Mouse (Mus musculus) spleen, adult 2 months (tissue): ENCODE measurements around the gene Tmem95. TPM values are rescaled to one million over a fixed set of nuclear protein-coding genes. Genes with fewer than 3 reads are reported as not detected.

ENCODE experiments used
- DNase-seq, 2 experiments: peaks; one replicate each; pipeline versions ENCODE4 v3.0.0 to v3.0.0-alpha.2; 2012 to 2021; ENCODE audit warnings: low spot score in 2 of 2, low read depth in 1 of 2
- H3K27ac ChIP-seq: fragments of 200-500 bp; 2 replicates; pipeline ENCODE4 v1.5.1; 2012; ENCODE audit warnings: low read length, inconsistent platforms; ENCODE audit not compliant: insufficient read depth
- H3K27me3 ChIP-seq: fragments of 200-500 bp; 2 replicates; pipeline ENCODE4 v1.6.1; 2012; ENCODE audit warnings: mild to moderate bottlenecking, moderate library complexity, low read length, inconsistent platforms; ENCODE audit not compliant: control insufficient read depth, insufficient read depth
- H3K36me3 ChIP-seq: fragments of 200-500 bp; 2 replicates; pipeline ENCODE4 v1.6.1; 2012; ENCODE audit warnings: mild to moderate bottlenecking, low read length, inconsistent platforms; ENCODE audit not compliant: control insufficient read depth, insufficient read depth
- H3K4me1 ChIP-seq: fragments of 200-500 bp; 2 replicates; pipeline ENCODE4 v1.6.1; 2011; ENCODE audit warnings: inconsistent platforms; ENCODE audit not compliant: control insufficient read depth, insufficient read depth, insufficient read length
- H3K4me3 ChIP-seq: fragments of 200-500 bp; 2 replicates; pipeline ENCODE4 v1.5.1; 2011; ENCODE audit warnings: mild to moderate bottlenecking, inconsistent platforms; ENCODE audit not compliant: insufficient read depth, insufficient read length; ENCODE audit errors: extremely low read depth
- CTCF ChIP-seq: fragments of 200-500 bp; IDR thresholded peaks from 2 replicates; pipeline ENCODE4 v1.5.1; 2011; ENCODE audit warnings: mild to moderate bottlenecking, inconsistent platforms; ENCODE audit not compliant: insufficient read depth, insufficient read length, insufficient replicate concordance; ENCODE audit errors: extremely low read depth
- POLR2A ChIP-seq: fragments of 200-500 bp; IDR thresholded peaks from 2 replicates; pipeline ENCODE4 v1.6.1; 2011; ENCODE audit warnings: low read depth, low read length, inconsistent platforms
- WGBS: fragments of 180-500 bp; shearing (Covaris S2); methylation state at CpG from one replicate; pipeline ENCODE4 v1.1.7; 2018; 5-methylcytosine and 5-hydroxymethylcytosine counted together
- polyA plus RNA-seq: library from polyadenylated mRNA; depleted of rRNA; stranded (reverse); fragments of >200 nt; gene quantifications from 2 replicates; pipeline ENCODE4 v1.2.3, GENCODE M21; 2012

The Tmem95 gene
- polyA plus RNA-seq, 1 experiment: not detected

DNA sequence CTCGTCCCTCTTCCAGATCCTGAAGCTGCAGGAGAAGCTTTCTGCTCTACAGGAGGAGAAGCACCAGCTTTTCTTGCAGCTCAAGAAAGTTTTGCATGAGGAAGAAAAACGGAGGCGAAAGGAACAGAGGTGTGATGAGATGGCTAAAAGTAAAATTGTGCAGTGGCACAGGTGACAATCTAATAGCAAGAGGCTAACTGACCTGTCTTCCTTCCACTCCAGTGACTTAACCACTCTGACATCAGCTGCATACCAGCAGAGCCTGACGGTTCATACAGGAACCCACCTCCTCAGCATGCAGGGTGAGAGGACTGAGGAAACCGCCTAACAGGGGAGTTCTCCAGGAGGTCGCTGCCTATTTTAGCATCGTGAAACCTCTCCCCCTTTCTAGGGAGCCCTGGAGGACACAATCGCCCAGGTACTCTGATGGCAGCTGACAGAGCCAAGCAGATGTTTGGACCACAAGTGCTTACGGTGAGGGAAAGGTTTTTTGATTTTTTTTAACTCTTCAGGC lies 37.2 kb upstream of the Tmem95 start:
- no peak for DNase-seq
- Histone ChIP-seq H3K27me3 (no peaks in the 10 kb centered on the region), H3K36me3 (peaks cover 40% of the 10 kb centered on the region), H3K4me3 (peak overlapping the region; percentile 78; the same call in 1 of the 2 replicates), H3K27ac (no peak overlapping the region), H3K4me1 (peaks cover 11% of the 10 kb centered on the region)
- WGBS: 40% methylated on average over 9 of the region's 9 CpGs
- TF ChIP-seq POLR2A (no peak), CTCF (no peak)

DNA sequence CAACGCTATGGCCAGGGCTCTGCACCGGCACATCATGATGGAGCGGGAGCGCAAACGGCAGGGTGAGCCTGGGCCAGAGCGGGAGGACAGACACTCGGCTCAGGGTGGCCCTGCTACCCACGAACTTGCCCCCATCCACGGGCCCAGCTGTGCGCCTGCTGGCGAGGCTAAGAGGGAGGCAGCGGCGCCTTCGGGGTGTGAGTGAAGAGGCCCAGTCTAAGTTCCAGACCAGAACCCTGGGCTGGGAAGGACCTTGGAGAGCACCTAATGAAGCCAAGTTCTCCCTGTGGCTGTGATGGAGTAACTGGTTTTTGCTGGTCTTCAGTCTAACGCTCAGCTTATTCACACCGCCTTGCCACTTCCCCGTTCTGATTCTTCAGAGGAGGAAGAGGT lies 36.5 kb upstream of the Tmem95 start:
- peaks cover 45% of the 10 kb centered on the region for H3K36me3 ChIP-seq

DNA sequence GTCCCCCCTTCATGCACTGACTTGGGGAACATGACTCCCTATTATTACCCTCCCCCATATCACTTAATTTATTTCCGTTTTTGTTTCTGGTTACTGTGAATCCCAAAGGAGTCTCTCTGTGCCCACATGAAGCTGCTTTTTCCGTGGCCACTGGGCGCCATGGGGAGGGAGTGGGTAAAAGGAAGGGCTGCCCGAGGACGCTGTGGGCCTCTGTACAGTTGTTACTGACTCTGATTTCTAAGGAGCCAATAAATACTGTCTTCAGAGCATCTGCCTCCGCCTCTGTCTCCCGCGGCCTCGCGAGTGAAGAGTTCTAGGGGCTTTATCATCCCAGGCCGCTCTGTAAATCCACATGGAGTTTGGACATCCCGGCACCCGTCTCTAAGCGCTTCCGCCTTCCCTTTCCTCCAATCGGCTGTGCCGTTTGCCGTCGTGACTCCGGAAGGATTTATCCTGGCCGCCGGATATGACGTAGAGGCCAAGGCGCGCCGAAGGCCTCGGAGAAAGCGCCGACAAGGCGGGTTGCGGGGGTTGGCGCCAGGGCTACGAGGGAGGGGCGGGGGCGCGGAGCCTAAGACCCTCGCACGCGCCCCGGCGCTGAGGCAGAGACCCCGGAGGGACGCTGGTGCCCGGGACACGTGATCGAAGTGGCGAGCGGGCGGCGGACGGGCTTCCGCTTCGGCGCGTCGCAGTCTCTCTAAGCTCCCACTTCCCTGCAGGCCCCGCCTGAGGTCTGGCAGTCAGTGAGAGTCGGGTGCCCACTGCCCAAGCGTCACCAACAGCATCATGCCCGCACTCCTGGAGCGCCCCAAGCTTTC lies 35.9 kb upstream of the Tmem95 start, which contains the start of gene Gps2:
TSS of gene Gps2 (plus strand) at position 335 of the 818 bp plus-strand sequence.
- TF ChIP-seq CTCF: no peak
- TF ChIP-seq POLR2A: peak; percentile 39
- peak within 1 kb of the TSS; percentile 86 for H3K27ac ChIP-seq
- WGBS: under 1% methylated on average over 61 of the region's 61 CpGs
- H3K27me3 ChIP-seq: no peaks in the 10 kb centered on the region
- peaks cover 8% of the 10 kb centered on the region for H3K4me1 ChIP-seq
- H3K4me3 ChIP-seq: peak within 1 kb of the TSS; percentile 78
- DNase-seq: peak; percentile 84 to 88
- H3K36me3 ChIP-seq: peaks cover 46% of the 10 kb centered on the region

More for the DNA sequence above, 36.5 kb upstream of the Tmem95 start:
- peaks cover 11% of the 10 kb centered on the region for H3K4me1 ChIP-seq
- under 1% methylated on average over 17 of the region's 17 CpGs for WGBS
- peak overlapping the region; percentile 78 for H3K4me3 ChIP-seq
- H3K27ac ChIP-seq: peak overlapping the region; percentile 86
- no peaks in the 10 kb centered on the region for H3K27me3 ChIP-seq
- DNase-seq: no peak
- TF ChIP-seq CTCF: no peak
- no peak for TF ChIP-seq POLR2A

DNA sequence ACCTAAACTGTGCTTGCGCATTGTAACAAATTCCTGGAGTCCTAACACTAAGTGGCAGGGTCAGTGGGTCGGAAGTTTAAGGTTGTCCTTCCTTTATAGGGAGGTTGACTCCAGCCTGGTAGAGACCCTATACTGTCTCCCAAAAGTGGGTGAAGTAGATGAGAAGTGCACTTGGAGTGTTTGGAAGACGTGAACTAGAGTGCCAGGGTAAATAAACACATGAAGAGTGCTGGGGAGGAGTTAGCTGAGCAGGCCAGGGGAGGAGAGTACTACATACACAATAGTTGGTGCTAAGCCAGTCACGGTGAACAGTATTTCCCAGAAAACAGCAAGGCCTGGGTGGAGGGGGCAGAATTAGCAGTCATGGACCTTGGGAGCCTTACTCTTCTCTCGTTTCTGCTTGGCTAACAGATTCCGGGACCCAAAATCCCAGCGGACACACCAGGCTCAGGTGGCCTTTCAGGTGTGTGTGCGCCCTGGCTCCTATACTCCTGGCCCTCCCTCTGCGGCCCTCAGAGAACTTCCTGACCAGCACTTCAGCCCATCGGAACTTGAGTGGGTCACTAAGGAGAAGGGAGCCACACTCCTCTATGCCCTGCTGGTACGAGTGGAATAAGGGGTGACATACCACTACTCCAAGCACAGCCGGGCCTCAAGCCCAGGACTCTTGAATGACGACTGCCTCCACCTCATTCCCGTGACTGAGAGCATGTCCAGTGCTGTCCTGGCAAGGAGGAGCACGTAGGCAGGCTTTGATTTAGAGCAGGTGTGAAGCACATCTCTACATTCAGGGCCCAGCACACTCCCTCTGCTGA lies 35.1 kb upstream of the Tmem95 start:
- H3K4me1 ChIP-seq: peaks cover 8% of the 10 kb centered on the region
- no peak for DNase-seq
- H3K27me3 ChIP-seq: no peaks in the 10 kb centered on the region
- peaks cover 47% of the 10 kb centered on the region for H3K36me3 ChIP-seq
- H3K27ac ChIP-seq: peak overlapping the region; percentile 69; the same call in 1 of the 2 replicates
- WGBS: 84% methylated on average over 15 of the region's 15 CpGs
- peak overlapping the region; percentile 78 for H3K4me3 ChIP-seq
- no peak for TF ChIP-seq POLR2A
- TF ChIP-seq CTCF: no peak

DNA sequence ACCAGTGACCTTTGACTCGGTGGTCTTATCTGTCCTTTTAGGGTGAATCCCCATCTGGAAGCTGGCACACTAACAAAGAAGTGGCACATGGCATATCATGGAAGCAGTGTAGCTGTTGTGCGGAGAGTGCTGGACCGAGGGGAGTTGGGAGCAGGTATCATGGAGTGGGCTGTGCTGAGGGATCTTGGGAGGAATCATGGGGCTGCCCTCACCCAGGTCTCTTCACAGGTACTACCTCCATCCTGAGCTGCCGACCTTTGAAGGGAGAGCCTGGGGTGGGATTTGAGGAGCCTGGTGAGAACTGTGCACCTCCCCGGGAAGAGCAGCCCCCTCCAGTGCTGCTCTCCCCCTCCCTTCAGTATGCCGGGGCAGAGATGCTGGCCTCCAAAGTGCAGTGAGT lies 33.9 kb upstream of the Tmem95 start:
- Histone ChIP-seq H3K4me3 (no peak overlapping the region), H3K4me1 (peaks cover 8% of the 10 kb centered on the region), H3K27me3 (no peaks in the 10 kb centered on the region), H3K27ac (no peak overlapping the region), H3K36me3 (peaks cover 50% of the 10 kb centered on the region)
- DNase-seq: no peak
- TF ChIP-seq CTCF: no peak
- no peak for TF ChIP-seq POLR2A
- WGBS: 89% methylated on average over 6 of the region's 6 CpGs

DNA sequence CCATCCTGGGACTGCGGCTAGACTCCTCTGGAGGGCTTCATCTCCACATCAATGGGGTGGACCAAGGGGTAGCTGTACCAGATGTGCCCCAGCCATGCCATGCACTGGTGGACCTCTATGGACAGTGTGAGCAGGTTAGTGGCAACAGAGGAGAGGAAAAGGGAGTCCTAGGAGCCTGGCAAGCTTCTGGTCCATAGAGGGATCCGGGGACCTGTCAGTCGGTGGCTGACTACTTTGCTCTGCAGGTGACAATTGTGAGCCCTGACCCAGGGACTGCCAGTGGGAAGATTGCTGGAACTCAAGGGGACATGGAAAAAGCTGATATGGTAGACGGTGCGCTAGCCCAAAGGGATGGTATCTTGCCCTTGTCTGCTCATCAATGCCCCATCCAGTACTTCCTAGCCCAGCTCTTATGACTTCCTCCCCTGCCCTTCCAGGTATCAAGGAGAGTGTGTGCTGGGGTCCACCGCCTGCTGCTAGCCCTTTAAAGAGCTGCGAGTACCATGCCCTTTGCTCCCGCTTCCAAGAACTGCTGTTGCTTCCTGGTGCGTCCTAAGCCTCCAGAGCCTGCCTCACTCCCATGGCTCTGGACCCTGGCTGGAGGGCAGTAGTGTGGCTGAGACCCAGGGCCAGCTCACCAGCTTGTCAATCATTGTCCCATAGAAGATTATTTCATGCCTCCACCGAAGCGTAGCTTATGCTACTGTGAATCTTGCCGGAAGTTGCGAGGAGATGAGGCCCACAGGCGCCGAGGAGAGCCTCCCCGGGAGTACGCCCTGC lies 33.2 kb upstream of the Tmem95 start:
- H3K4me3 ChIP-seq: no peak overlapping the region
- no peak for DNase-seq
- no peak for TF ChIP-seq CTCF
- no peak for TF ChIP-seq POLR2A
- WGBS: 94% methylated on average over 17 of the region's 17 CpGs
- peaks cover 8% of the 10 kb centered on the region for H3K4me1 ChIP-seq
- no peak overlapping the region for H3K27ac ChIP-seq
- H3K36me3 ChIP-seq: peaks cover 53% of the 10 kb centered on the region
- no peaks in the 10 kb centered on the region for H3K27me3 ChIP-seq
